28 mouse cellular contexts compared by ENCODE assay signal in genomic region chr12:54232996-54233603, GRCm38 (mm10). TPM values are rescaled to one million over a fixed set of nuclear protein-coding genes. Genes with fewer than 3 reads are reported as not detected.
DNase-seq lines count a peak whose midpoint lies in the region; ATAC-seq and TF ChIP-seq lines count a peak whose summit lies in the region.
"Had no signal": no experiment of that assay in that cellular context is flagged by ENCODE, and none has a peak within 500 bp of the region (broad histone marks: within the 10 kb centered on the region; RNA-seq: fewer than 3 reads in every experiment).

No protein-coding gene starts in this region.

- no peak overlapping the region for H3K9ac ChIP-seq in forebrain, embryonic 12.5 days
- no peak overlapping the region for H3K9ac ChIP-seq in forebrain, embryonic 16.5 days (replicated peaks; ENCODE audit: low read depth, low read length)
- no peak overlapping the region for H3K9ac ChIP-seq in midbrain, embryonic 14.5 days (replicated peaks; ENCODE audit: low read length)
- H3K9ac ChIP-seq in stomach, postnatal 0 days (ENCODE audit: low read length), result no peak overlapping the region
- H3K9ac ChIP-seq in kidney, embryonic 14.5 days (ENCODE audit: low read depth, low read length), result no peak overlapping the region
- H3K9ac ChIP-seq: heart, embryonic 12.5 days; hindbrain, embryonic 15.5 days; limb, embryonic 15.5 days; liver, embryonic 13.5 days; midbrain, embryonic 13.5 days had no signal

- no peaks in the 10 kb centered on the region for H3K27me3 ChIP-seq in forebrain, embryonic 12.5 days
- H3K27me3 ChIP-seq in forebrain, embryonic 16.5 days (replicated peaks; ENCODE audit: control insufficient read depth, insufficient read depth, low read length), result no peaks in the 10 kb centered on the region
- H3K27me3 ChIP-seq in midbrain, embryonic 14.5 days (ENCODE audit: control insufficient read depth, insufficient read depth, low read length), result no peaks in the 10 kb centered on the region
- H3K27me3 ChIP-seq in midbrain, embryonic 10.5 days (ENCODE audit: low read depth, poor library complexity, severe bottlenecking), result no peaks in the 10 kb centered on the region
- H3K27me3 ChIP-seq in stomach, postnatal 0 days (ENCODE audit: control insufficient read depth, insufficient read depth, low read length), result no peaks in the 10 kb centered on the region
- H3K27me3 ChIP-seq in kidney, embryonic 14.5 days (ENCODE audit: control insufficient read depth, insufficient read depth, low read length), result no peaks in the 10 kb centered on the region
- H3K27me3 ChIP-seq: CH12.LX; heart, embryonic 12.5 days; hindbrain, embryonic 15.5 days; limb, embryonic 15.5 days; liver, embryonic 13.5 days; megakaryocyte, embryonic 14.5 days; midbrain, embryonic 13.5 days; Patski had no signal

- DNase-seq in midbrain, embryonic 14.5 days, result peak; percentile 31
- DNase-seq in midbrain, embryonic 10.5 days (ENCODE audit: low spot score), result no peak
- peak; percentile 50 for DNase-seq in ZHBTc4 (ENCODE audit: low read depth, low spot score)
- no peak for DNase-seq in stomach, postnatal 0 days (ENCODE audit: low spot score)
- no peak for DNase-seq in layer of hippocampus, postnatal 10 days (ENCODE audit: low spot score in 2 of 2)
- DNase-seq: adrenal gland, adult 8-10 months; cerebellum, adult 18-20 months; gastrocnemius, postnatal 25 days; heart, adult 18-20 months; kidney, adult 18-20 months; kidney, postnatal 36 days; liver, embryonic 13.5 days; lung, adult 18-20 months; lung, postnatal 4 days; right cerebral cortex, postnatal 25 days had no signal

- no peak for TF ChIP-seq CTCF in stomach, postnatal 0 days (IDR thresholded peaks at IDR 0.05; ENCODE audit: low read depth)

- peak overlapping the region; percentile 46 for H3K27ac ChIP-seq in forebrain, embryonic 12.5 days
- H3K27ac ChIP-seq in forebrain, embryonic 16.5 days (ENCODE audit: low read length), result no peak overlapping the region
- H3K27ac ChIP-seq in midbrain, embryonic 14.5 days (replicated peaks; ENCODE audit: low read depth, low read length), result no peak overlapping the region
- no peak overlapping the region; the same call in 1 of the 2 replicates for H3K27ac ChIP-seq in midbrain, embryonic 10.5 days (replicated peaks)
- no peak overlapping the region for H3K27ac ChIP-seq in stomach, postnatal 0 days (replicated peaks)
- H3K27ac ChIP-seq in kidney, embryonic 14.5 days (ENCODE audit: low read depth, low read length), result no peak overlapping the region
- H3K27ac ChIP-seq: hindbrain, embryonic 15.5 days; layer of hippocampus, adult 2 months; limb, embryonic 10.5 days; limb, embryonic 15.5 days; liver, embryonic 13.5 days; midbrain, embryonic 13.5 days had no signal

- no peaks in the 10 kb centered on the region for H3K9me3 ChIP-seq in forebrain, embryonic 12.5 days
- H3K9me3 ChIP-seq in forebrain, embryonic 16.5 days (ENCODE audit: control insufficient read depth, low read length), result 0 out of 2 replicates have a peak, but pooled peaks cover 3% of the 10 kb centered on the region
- H3K9me3 ChIP-seq in midbrain, embryonic 14.5 days (ENCODE audit: control insufficient read depth, low read length), result no peaks in the 10 kb centered on the region
- peaks cover 11% of the 10 kb centered on the region; the same call in 1 of the 2 replicates for H3K9me3 ChIP-seq in midbrain, embryonic 10.5 days (replicated peaks)
- 0 out of 2 replicates have a peak, but pooled peaks cover 3% of the 10 kb centered on the region for H3K9me3 ChIP-seq in stomach, postnatal 0 days (ENCODE audit: control insufficient read depth, low read length)
- no peaks in the 10 kb centered on the region for H3K9me3 ChIP-seq in kidney, embryonic 14.5 days (ENCODE audit: control insufficient read depth, low read length)
- H3K9me3 ChIP-seq: heart, embryonic 12.5 days; hindbrain, embryonic 15.5 days; limb, embryonic 10.5 days; limb, embryonic 15.5 days; liver, embryonic 13.5 days; megakaryocyte, embryonic 14.5 days had no signal

- H3K4me1 ChIP-seq in forebrain, embryonic 12.5 days, result peaks cover 9% of the 10 kb centered on the region
- no peaks in the 10 kb centered on the region for H3K4me1 ChIP-seq in forebrain, embryonic 16.5 days (replicated peaks; ENCODE audit: control insufficient read depth, insufficient read depth, low read length)
- H3K4me1 ChIP-seq in midbrain, embryonic 14.5 days (ENCODE audit: control insufficient read depth, insufficient read depth, low read length), result no peaks in the 10 kb centered on the region
- H3K4me1 ChIP-seq in midbrain, embryonic 10.5 days, result peaks cover 13% of the 10 kb centered on the region
- no peaks in the 10 kb centered on the region for H3K4me1 ChIP-seq in stomach, postnatal 0 days (replicated peaks; ENCODE audit: control insufficient read depth, insufficient read depth)
- H3K4me1 ChIP-seq in kidney, embryonic 14.5 days (ENCODE audit: control insufficient read depth, insufficient read depth, low read length), result no peaks in the 10 kb centered on the region
- H3K4me1 ChIP-seq: hindbrain, embryonic 15.5 days; limb, embryonic 15.5 days; liver, embryonic 13.5 days had no signal

- ATAC-seq in forebrain, embryonic 12.5 days (ENCODE audit: low FRiP score), result no peak
- ATAC-seq in forebrain, embryonic 16.5 days, result no peak
- ATAC-seq in midbrain, embryonic 14.5 days (ENCODE audit: low FRiP score, low TSS enrichment), result no peak
- ATAC-seq in stomach, postnatal 0 days (ENCODE audit: low FRiP score, low TSS enrichment), result 0 out of 2 replicates have a peak, but pooled peaks have one; percentile 32
- no peak for ATAC-seq in kidney, embryonic 14.5 days (ENCODE audit: low FRiP score, low TSS enrichment)
- ATAC-seq: lung, postnatal 0 days; midbrain, embryonic 13.5 days; Patski had no signal

- TF ChIP-seq EP300 in stomach, postnatal 0 days (optimal IDR thresholded peaks at IDR 0.05), result no peak

- no peak overlapping the region for H3K4me3 ChIP-seq in forebrain, embryonic 12.5 days (replicated peaks)
- no peak overlapping the region for H3K4me3 ChIP-seq in forebrain, embryonic 16.5 days (replicated peaks; ENCODE audit: low read length)
- no peak overlapping the region for H3K4me3 ChIP-seq in midbrain, embryonic 14.5 days (replicated peaks; ENCODE audit: low read depth, low read length)
- no peak overlapping the region for H3K4me3 ChIP-seq in midbrain, embryonic 10.5 days
- no peak overlapping the region for H3K4me3 ChIP-seq in stomach, postnatal 0 days (ENCODE audit: low read depth, low read length)
- H3K4me3 ChIP-seq in kidney, embryonic 14.5 days (ENCODE audit: low read length), result no peak overlapping the region
- H3K4me3 ChIP-seq: heart, embryonic 12.5 days; hindbrain, embryonic 15.5 days; layer of hippocampus, adult 2 months; limb, embryonic 10.5 days; limb, embryonic 15.5 days; liver, embryonic 13.5 days; megakaryocyte, embryonic 14.5 days; midbrain, embryonic 13.5 days had no signal

- H3K36me3 ChIP-seq in forebrain, embryonic 12.5 days (replicated peaks), result no peaks in the 10 kb centered on the region
- no peaks in the 10 kb centered on the region for H3K36me3 ChIP-seq in forebrain, embryonic 16.5 days (ENCODE audit: control insufficient read depth, insufficient read depth)
- no peaks in the 10 kb centered on the region for H3K36me3 ChIP-seq in midbrain, embryonic 14.5 days (ENCODE audit: control insufficient read depth, insufficient read depth, low read length)
- no peaks in the 10 kb centered on the region for H3K36me3 ChIP-seq in midbrain, embryonic 10.5 days
- H3K36me3 ChIP-seq in stomach, postnatal 0 days (ENCODE audit: control insufficient read depth, insufficient read depth, low read length), result no peaks in the 10 kb centered on the region
- no peaks in the 10 kb centered on the region for H3K36me3 ChIP-seq in kidney, embryonic 14.5 days (ENCODE audit: control insufficient read depth, insufficient read depth, low read length)
- H3K36me3 ChIP-seq: heart, embryonic 12.5 days; hindbrain, embryonic 15.5 days; limb, embryonic 10.5 days; limb, embryonic 15.5 days; liver, embryonic 13.5 days; midbrain, embryonic 13.5 days had no signal

- no peak overlapping the region for H3K4me2 ChIP-seq in forebrain, embryonic 12.5 days
- no peak overlapping the region for H3K4me2 ChIP-seq in forebrain, embryonic 16.5 days (ENCODE audit: low read length)
- no peak overlapping the region for H3K4me2 ChIP-seq in midbrain, embryonic 14.5 days (ENCODE audit: low read length)
- no peak overlapping the region for H3K4me2 ChIP-seq in stomach, postnatal 0 days (replicated peaks; ENCODE audit: low read depth)
- H3K4me2 ChIP-seq in kidney, embryonic 14.5 days (replicated peaks; ENCODE audit: low read depth, low read length), result no peak overlapping the region
- H3K4me2 ChIP-seq: heart, embryonic 12.5 days; hindbrain, embryonic 15.5 days; limb, embryonic 15.5 days; liver, embryonic 13.5 days; midbrain, embryonic 13.5 days had no signal

- WGBS in forebrain, embryonic 12.5 days, result 46% methylated on average over 7 of the region's 7 CpGs
- WGBS in forebrain, embryonic 16.5 days, result 41% methylated on average over 7 of the region's 7 CpGs
- 56% methylated on average over 7 of the region's 7 CpGs for WGBS in midbrain, embryonic 14.5 days
- 68% methylated on average over 7 of the region's 7 CpGs for WGBS in midbrain, embryonic 10.5 days
- WGBS in stomach, postnatal 0 days, result 53% methylated on average over 7 of the region's 7 CpGs
- 72% methylated on average over 7 of the region's 7 CpGs for WGBS in kidney, embryonic 14.5 days

RNA-seq across cellular contexts. Expression of gene Egln3, which starts 29.4 kb away (rescaled TPM):
- 3.8 and 3.9 TPM in 2 replicates for polyA plus RNA-seq in forebrain, embryonic 12.5 days (2016; fragmentation: Nextera tagmentation; extraction: Ambion mirVana)
- 7.1 and 8.7 TPM in 2 replicates for polyA plus RNA-seq in forebrain, embryonic 16.5 days (2015; fragmentation: Nextera tagmentation; extraction: Ambion mirVana)
- polyA plus RNA-seq in midbrain, embryonic 14.5 days (2014; fragmentation: Nextera tagmentation; extraction: Ambion mirVana), result 5.6 and 5.9 TPM in 2 replicates
- polyA plus RNA-seq in midbrain, embryonic 10.5 days (2016; fragmentation: Nextera tagmentation; extraction: Ambion mirVana), result 2.7 and 3.5 TPM in 2 replicates
- 78.8 and 80.3 TPM in 2 replicates for polyA plus RNA-seq in stomach, postnatal 0 days (2015; fragmentation: Nextera tagmentation; extraction: Ambion mirVana)
- polyA plus RNA-seq in kidney, embryonic 14.5 days (2014; fragmentation: Nextera tagmentation; extraction: Ambion mirVana), result 13.5 and 14.5 TPM in 2 replicates
- total RNA-seq in layer of hippocampus, postnatal 10 days (2021), result 1 to 10 TPM; 5.2 to 5.7 TPM

Comparison
In these comparisons a context has a peak if more than half of its experiments do, and no peak if none do; other contexts are left out.
1. DNase-seq: peak in midbrain, embryonic 14.5 days (single experiment) and ZHBTc4 (single experiment); none in midbrain, embryonic 10.5 days (single experiment), stomach, postnatal 0 days (single experiment) and layer of hippocampus, postnatal 10 days (0 of 2).